Mouse (Mus musculus) myocyte (in vitro differentiated cells): ENCODE results near the gene Syne2.

Source experiments
- CEBPB ChIP-seq: IDR thresholded peaks from 2 replicates; pipeline ENCODE4 v1.6.1; 2011; ENCODE audit warnings: mild to moderate bottlenecking, moderate library complexity; ENCODE audit not compliant: poor library complexity, insufficient read depth, severe bottlenecking
- E2F4 ChIP-seq: IDR thresholded peaks from one replicate; pipeline ENCODE4 v1.6.1; 2011; ENCODE audit warnings: mild to moderate bottlenecking, control low read depth, moderate library complexity; ENCODE audit not compliant: insufficient read depth
- MAX ChIP-seq: IDR thresholded peaks from one replicate; pipeline ENCODE4 v1.6.1; 2011; ENCODE audit warnings: low read depth, mild to moderate bottlenecking, control low read depth
- MYOG ChIP-seq, 3 experiments: IDR thresholded peaks; one replicate each; pipeline ENCODE4 v1.6.1; 2011; ENCODE audit warnings: control low read depth in 2 of 3, low read depth in 2 of 3, mild to moderate bottlenecking in 2 of 3; ENCODE audit not compliant: insufficient read length in 2 of 3, control insufficient read depth in 1 of 3, insufficient read depth in 1 of 3
- POLR2A ChIP-seq: IDR thresholded peaks from one replicate; pipeline ENCODE4 v1.6.1; 2011; ENCODE audit warnings: low read depth, mild to moderate bottlenecking, control low read depth, moderate library complexity; ENCODE audit not compliant: insufficient read length
- POLR2AphosphoS2 ChIP-seq: IDR thresholded peaks from one replicate; pipeline ENCODE4 v1.6.1; 2011; ENCODE audit warnings: low read depth, control low read depth; ENCODE audit not compliant: insufficient read length
- REST ChIP-seq: IDR thresholded peaks from one replicate; pipeline ENCODE4 v1.6.1; 2011; ENCODE audit warnings: mild to moderate bottlenecking, control low read depth, moderate library complexity; ENCODE audit not compliant: insufficient read depth, insufficient read length
- SRF ChIP-seq: IDR thresholded peaks from one replicate; pipeline ENCODE4 v1.6.1; 2011; ENCODE audit warnings: low read depth; ENCODE audit not compliant: control insufficient read depth, insufficient read length
- TCF12 ChIP-seq: IDR thresholded peaks from one replicate; pipeline ENCODE4 v1.6.1; 2011; ENCODE audit warnings: mild to moderate bottlenecking, control low read depth; ENCODE audit not compliant: poor library complexity, insufficient read depth, severe bottlenecking
- TCF3 ChIP-seq: IDR thresholded peaks from one replicate; pipeline ENCODE4 v1.6.1; 2011; ENCODE audit warnings: low read depth, control low read depth; ENCODE audit not compliant: insufficient read length
- USF1 ChIP-seq: IDR thresholded peaks from one replicate; pipeline ENCODE4 v1.6.1; 2011; ENCODE audit warnings: low read depth, mild to moderate bottlenecking, control low read depth, moderate library complexity

GRCm38 (mm10) chr12:76132591-76132990 is 314.7 kb downstream of the Syne2 start:
- TF ChIP-seq POLR2AphosphoS2 (no peak), POLR2A (no peak), MAX (no peak), USF1 (no peak), E2F4 (no peak), REST (no peak), SRF (no peak), MYOG (IDR thresholded peaks at IDR 0.05; ENCODE audit: control insufficient read depth in 1 of 3, insufficient read depth in 1 of 3, insufficient read length in 2 of 3, low read depth in 2 of 3) (no peak), TCF3 (no peak), CEBPB (no peak), TCF12 (no peak)
